Mouse (Mus musculus): Measurements from ENCODE around the gene Six3.
A peak's percentile ranks its signal among the peaks of the same experiment; 100 is the strongest.

Gene Six3

GRCm38 (mm10) chr17:85613266-85613860 is at the start of gene Six3:
Six3 (plus strand) TSS chr17:85613608.
- DNase-seq (ENCODE audit: extremely low read depth, low read depth): no peak

- DNase-seq (ENCODE audit: extremely low read depth, low read depth): no peak
Observed at GRCm38 (mm10) chr17:85564107-85564506, 49.3 kb upstream of the Six3 start.

- no peak for DNase-seq (ENCODE audit: extremely low read depth, low read depth)
Observed at GRCm38 (mm10) chr17:85574023-85574422, 39.4 kb upstream of the Six3 start.

GRCm38 (mm10) chr17:85578290-85578689 is 35.1 kb upstream of the Six3 start:
- DNase-seq (ENCODE audit: extremely low read depth, low read depth): no peak

- DNase-seq (ENCODE audit: extremely low read depth, low read depth): peak; percentile 52
Observed at GRCm38 (mm10) chr17:85579350-85579749, 34.1 kb upstream of the Six3 start.

- DNase-seq (ENCODE audit: extremely low read depth, low read depth): no peak
Observed at GRCm38 (mm10) chr17:85580221-85580620, 33.2 kb upstream of the Six3 start.

GRCm38 (mm10) chr17:85584170-85584569 is 29.2 kb upstream of the Six3 start:
- DNase-seq (ENCODE audit: extremely low read depth, low read depth): no peak

GRCm38 (mm10) chr17:85584573-85584972 is 28.8 kb upstream of the Six3 start:
- DNase-seq (ENCODE audit: extremely low read depth, low read depth): no peak

- DNase-seq (ENCODE audit: extremely low read depth, low read depth): no peak
Observed at GRCm38 (mm10) chr17:85585779-85586178, 27.6 kb upstream of the Six3 start.

- DNase-seq (ENCODE audit: extremely low read depth, low read depth): no peak
Observed at GRCm38 (mm10) chr17:85591976-85592375, 21.4 kb upstream of the Six3 start.

- DNase-seq (ENCODE audit: extremely low read depth, low read depth): no peak
Observed at GRCm38 (mm10) chr17:85595853-85596252, 17.6 kb upstream of the Six3 start.

- DNase-seq (ENCODE audit: extremely low read depth, low read depth): no peak
Observed at GRCm38 (mm10) chr17:85596341-85596890, 17.0 kb upstream of the Six3 start.

- no peak for DNase-seq (ENCODE audit: extremely low read depth, low read depth)
Observed at GRCm38 (mm10) chr17:85599520-85599919, 13.9 kb upstream of the Six3 start.

GRCm38 (mm10) chr17:85606463-85606862 is 6.9 kb upstream of the Six3 start:
- no peak for DNase-seq (ENCODE audit: extremely low read depth, low read depth)

GRCm38 (mm10) chr17:85607556-85608365 is 5.6 kb upstream of the Six3 start:
- no peak for DNase-seq (ENCODE audit: extremely low read depth, low read depth)

GRCm38 (mm10) chr17:85608366-85609093 is 4.9 kb upstream of the Six3 start:
- no peak for DNase-seq (ENCODE audit: extremely low read depth, low read depth)

GRCm38 (mm10) chr17:85609094-85609425 is 4.3 kb upstream of the Six3 start:
- DNase-seq (ENCODE audit: extremely low read depth, low read depth): no peak

- DNase-seq (ENCODE audit: extremely low read depth, low read depth): no peak
Observed at GRCm38 (mm10) chr17:85609621-85610392, 3.6 kb upstream of the Six3 start.

GRCm38 (mm10) chr17:85610393-85611115 is 2.9 kb upstream of the Six3 start:
- no peak for DNase-seq (ENCODE audit: extremely low read depth, low read depth)

Data from MEL-GATA-1-ER (cell line).